Mouse (Mus musculus): ENCODE measurements around the gene Gabrr2.
A peak's percentile ranks its signal among the peaks of the same experiment; 100 is the strongest.

Gabrr2 gene

GRCm38 (mm10) chr4:33071337-33071736, 8.5 kb downstream of the Gabrr2 start:
- no peak for DNase-seq

- DNase-seq, result no peak
Observed at GRCm38 (mm10) chr4:33072526-33073161, 9.8 kb downstream of the Gabrr2 start.

GRCm38 (mm10) chr4:33074406-33074805, 11.6 kb downstream of the Gabrr2 start:
- no peak for DNase-seq

- DNase-seq, result no peak
Observed at GRCm38 (mm10) chr4:33074851-33075250, 12.1 kb downstream of the Gabrr2 start.

- DNase-seq, result no peak
Observed at GRCm38 (mm10) chr4:33075776-33076524, 13.2 kb downstream of the Gabrr2 start.

- DNase-seq, result no peak
Observed at GRCm38 (mm10) chr4:33077161-33077560, 14.4 kb downstream of the Gabrr2 start.

GRCm38 (mm10) chr4:33077724-33078123, 14.9 kb downstream of the Gabrr2 start:
- no peak for DNase-seq

GRCm38 (mm10) chr4:33078492-33078891, 15.7 kb downstream of the Gabrr2 start:
- no peak for DNase-seq

GRCm38 (mm10) chr4:33099118-33099694, 36.4 kb downstream of the Gabrr2 start:
- DNase-seq, result no peak

GRCm38 (mm10) chr4:33109720-33110458, 47.1 kb downstream of the Gabrr2 start:
- DNase-seq, result no peak

- no peak for DNase-seq
Observed at GRCm38 (mm10) chr4:33110845-33111244, 48.0 kb downstream of the Gabrr2 start.

GRCm38 (mm10) chr4:33111358-33111757, 48.6 kb downstream of the Gabrr2 start:
- no peak for DNase-seq

GRCm38 (mm10) chr4:33112866-33113265, 50.1 kb downstream of the Gabrr2 start:
- DNase-seq, result peak; percentile 29

- peak; percentile 60 for DNase-seq
Observed at GRCm38 (mm10) chr4:33119118-33119517, 56.3 kb downstream of the Gabrr2 start.

- DNase-seq, result peak; percentile 47
Observed at GRCm38 (mm10) chr4:33124493-33124892, 61.7 kb downstream of the Gabrr2 start.

- DNase-seq, result peak; percentile 69
Observed at GRCm38 (mm10) chr4:33125409-33126084, 62.7 kb downstream of the Gabrr2 start.

GRCm38 (mm10) chr4:33132221-33132620, 69.4 kb downstream of the Gabrr2 start, which contains the start of gene Gabrr1:
TSS of gene Gabrr1 (plus strand) at chr4:33132521.
- DNase-seq, result no peak
